Mouse (Mus musculus): ENCODE measurements around the gene Gm13275. TPM values are rescaled to one million over a fixed set of nuclear protein-coding genes. Genes with fewer than 3 reads are reported as not detected.
A peak's percentile ranks its signal among the peaks of the same experiment; 100 is the strongest.
"Not testable (repeated sequence)": the region's sequence is repeated elsewhere in the genome, so short reads cannot be mapped to it uniquely, and the experiment has no call there.

The Gm13275 gene
- total and polyA plus RNA-seq, 2 experiments from 2014 or later: not detected

DNA sequence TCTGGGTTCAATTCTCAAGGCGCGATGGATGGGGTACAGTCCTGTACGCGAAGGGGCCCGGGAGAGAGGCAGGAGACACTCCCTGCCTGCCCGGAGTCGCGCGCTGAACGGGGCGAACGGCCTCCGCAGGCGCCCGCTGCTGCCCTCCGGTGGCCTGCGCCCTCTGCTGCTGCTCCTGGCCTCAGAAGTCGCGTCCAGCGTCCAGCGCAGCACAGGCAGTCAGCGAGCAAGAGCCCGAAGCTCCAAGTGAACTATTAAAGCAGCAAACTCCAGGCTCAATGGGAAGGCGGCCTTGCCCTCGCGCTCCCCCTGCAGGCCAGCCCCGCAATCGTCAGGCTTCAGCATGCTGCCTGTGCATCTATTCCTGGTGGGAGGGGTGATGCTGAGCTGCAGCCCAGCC lies 33.9 kb upstream of the Gm13275 start:
- TF ChIP-seq CTCF (IDR thresholded peaks at IDR 0.05; ENCODE audit: low read depth): peak; percentile 62
- not testable (repeated sequence) for H3K27ac ChIP-seq (ENCODE audit: low read depth, low read length); ATAC-seq; H3K36me3 ChIP-seq (ENCODE audit: insufficient read depth); H3K9ac ChIP-seq; H3K4me1 ChIP-seq (ENCODE audit: insufficient read depth); H3K9me3 ChIP-seq (ENCODE audit: low read length); H3K27me3 ChIP-seq (ENCODE audit: insufficient read depth, low read length)
- DNase-seq: peak; percentile 51
- Histone ChIP-seq H3K4me3 (ENCODE audit: low read depth, low read length) (peak overlapping the region; percentile 27), H3K4me2 (ENCODE audit: low read depth) (peak overlapping the region; percentile 62)
- 0% methylated on average over 17 of the region's 28 CpGs for WGBS

- not testable (repeated sequence) for ATAC-seq; H3K9me3 ChIP-seq (ENCODE audit: low read length); DNase-seq; H3K27ac ChIP-seq (ENCODE audit: low read depth, low read length); H3K36me3 ChIP-seq (ENCODE audit: insufficient read depth); H3K9ac ChIP-seq; H3K4me2 ChIP-seq (ENCODE audit: low read depth); H3K4me1 ChIP-seq (ENCODE audit: insufficient read depth); H3K4me3 ChIP-seq (ENCODE audit: low read depth, low read length); H3K27me3 ChIP-seq (ENCODE audit: insufficient read depth, low read length)
- WGBS: 59% methylated on average over 6 of the region's 8 CpGs
Observed at GRCm38 (mm10) chr4:88761776-88762175, 32.5 kb upstream of the Gm13275 start.

DNA sequence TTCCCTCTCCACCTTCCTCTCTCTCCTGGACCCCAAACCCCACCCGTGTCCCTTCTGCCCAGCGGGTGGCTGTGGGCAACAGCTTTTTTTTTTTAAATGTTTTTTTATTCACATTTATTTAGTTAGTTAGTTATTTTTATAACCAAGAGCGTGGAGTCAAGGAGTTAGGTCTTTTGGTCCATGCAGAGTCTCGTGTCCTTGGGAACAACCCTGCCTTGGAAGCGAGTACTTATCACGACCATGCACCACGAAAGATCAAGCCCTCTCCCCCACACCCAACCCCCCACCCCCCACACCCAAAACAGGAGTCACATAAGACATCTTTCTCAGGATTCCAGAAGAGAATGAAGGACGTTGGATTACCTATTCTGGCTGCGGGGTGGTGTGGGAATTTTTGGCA lies 31.9 kb upstream of the Gm13275 start:
- H3K27ac ChIP-seq (ENCODE audit: low read depth, low read length); DNase-seq; H3K9me3 ChIP-seq (ENCODE audit: low read length); H3K36me3 ChIP-seq (ENCODE audit: insufficient read depth); H3K4me3 ChIP-seq (ENCODE audit: low read depth, low read length); H3K9ac ChIP-seq; H3K4me2 ChIP-seq (ENCODE audit: low read depth); H3K27me3 ChIP-seq (ENCODE audit: insufficient read depth, low read length); H3K4me1 ChIP-seq (ENCODE audit: insufficient read depth); ATAC-seq: not testable (repeated sequence)
- WGBS: 60% methylated on average over 8 of the region's 9 CpGs

- H3K4me1 ChIP-seq (ENCODE audit: insufficient read depth); H3K27me3 ChIP-seq (ENCODE audit: insufficient read depth, low read length); H3K9ac ChIP-seq; H3K36me3 ChIP-seq (ENCODE audit: insufficient read depth); ATAC-seq; H3K27ac ChIP-seq (ENCODE audit: low read depth, low read length); H3K9me3 ChIP-seq (ENCODE audit: low read length): not testable (repeated sequence)
- peak; percentile 64 for TF ChIP-seq CTCF (IDR thresholded peaks at IDR 0.05; ENCODE audit: low read depth)
- H3K4me3 ChIP-seq (ENCODE audit: low read depth, low read length): peak overlapping the region; percentile 23
- peak; percentile 32 for DNase-seq
- 3% methylated on average over 26 of the region's 42 CpGs for WGBS
- peak overlapping the region; percentile 56 for H3K4me2 ChIP-seq (ENCODE audit: low read depth)
Observed at GRCm38 (mm10) chr4:88763384-88764018, 30.8 kb upstream of the Gm13275 start.

DNA sequence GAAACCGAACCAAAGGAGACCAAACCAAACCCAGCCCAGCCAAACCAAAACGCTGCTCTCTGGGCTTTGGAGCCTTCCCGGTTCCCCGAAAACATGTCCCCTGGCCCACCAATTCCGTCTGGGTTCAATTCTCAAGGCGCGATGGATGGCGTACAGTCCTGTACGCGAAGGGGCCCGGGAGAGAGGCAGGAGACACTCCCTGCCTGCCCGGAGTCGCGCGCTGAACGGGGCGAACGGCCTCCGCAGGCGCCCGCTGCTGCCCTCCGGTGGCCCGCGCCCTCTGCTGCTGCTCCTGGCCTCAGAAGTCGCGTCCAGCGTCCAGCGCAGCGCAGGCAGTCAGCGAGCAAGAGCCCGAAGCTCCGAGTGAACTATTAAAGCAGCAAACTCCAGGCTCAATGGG lies 20.8 kb upstream of the Gm13275 start, which contains the start of gene Gm13290:
Gene Gm13290 (plus strand): TSS at position 301 of the 400 bp plus-strand sequence.
- not testable (repeated sequence) for H3K27ac ChIP-seq (ENCODE audit: low read depth, low read length); H3K4me3 ChIP-seq (ENCODE audit: low read depth, low read length); ATAC-seq; H3K9me3 ChIP-seq (ENCODE audit: low read length); DNase-seq; H3K36me3 ChIP-seq (ENCODE audit: insufficient read depth); H3K27me3 ChIP-seq (ENCODE audit: insufficient read depth, low read length); H3K4me1 ChIP-seq (ENCODE audit: insufficient read depth); H3K4me2 ChIP-seq (ENCODE audit: low read depth); H3K9ac ChIP-seq
- no CpG with 5 or more reads among the region's 32 CpGs for WGBS

GRCm38 (mm10) chr4:88776622-88777021 lies 17.7 kb upstream of the Gm13275 start, which contains the start of gene Gm13289:
Gene Gm13289 (plus strand): TSS chr4:88776922.
- ATAC-seq; H3K27me3 ChIP-seq (ENCODE audit: insufficient read depth, low read length); H3K9ac ChIP-seq; H3K4me3 ChIP-seq (ENCODE audit: low read depth, low read length); H3K9me3 ChIP-seq (ENCODE audit: low read length); H3K27ac ChIP-seq (ENCODE audit: low read depth, low read length); DNase-seq; H3K4me1 ChIP-seq (ENCODE audit: insufficient read depth); H3K36me3 ChIP-seq (ENCODE audit: insufficient read depth); H3K4me2 ChIP-seq (ENCODE audit: low read depth): not testable (repeated sequence)
- no CpG with 5 or more reads among the region's 29 CpGs for WGBS

DNA sequence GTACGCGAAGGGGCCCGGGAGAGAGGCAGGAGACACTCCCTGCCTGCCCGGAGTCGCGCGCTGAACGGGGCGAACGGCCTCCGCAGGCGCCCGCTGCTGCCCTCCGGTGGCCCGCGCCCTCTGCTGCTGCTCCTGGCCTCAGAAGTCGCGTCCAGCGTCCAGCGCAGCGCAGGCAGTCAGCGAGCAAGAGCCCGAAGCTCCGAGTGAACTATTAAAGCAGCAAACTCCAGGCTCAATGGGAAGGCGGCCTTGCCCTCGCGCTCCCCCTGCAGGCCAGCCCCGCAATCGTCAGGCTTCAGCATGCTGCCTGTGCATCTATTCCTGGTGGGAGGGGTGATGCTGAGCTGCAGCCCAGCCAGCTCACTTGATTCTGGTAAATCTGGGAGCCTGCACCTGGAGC lies 14.7 kb upstream of the Gm13275 start, which contains the start of gene Gm13272:
Gene Gm13272 (plus strand): TSS at position 301 of the 400 bp plus-strand sequence.
- not testable (repeated sequence) for DNase-seq; H3K9ac ChIP-seq; H3K4me2 ChIP-seq (ENCODE audit: low read depth); H3K27me3 ChIP-seq (ENCODE audit: insufficient read depth, low read length); H3K36me3 ChIP-seq (ENCODE audit: insufficient read depth); H3K4me1 ChIP-seq (ENCODE audit: insufficient read depth); H3K9me3 ChIP-seq (ENCODE audit: low read length); H3K4me3 ChIP-seq (ENCODE audit: low read depth, low read length); ATAC-seq; H3K27ac ChIP-seq (ENCODE audit: low read depth, low read length)
- WGBS: no CpG with 5 or more reads among the region's 29 CpGs

DNA sequence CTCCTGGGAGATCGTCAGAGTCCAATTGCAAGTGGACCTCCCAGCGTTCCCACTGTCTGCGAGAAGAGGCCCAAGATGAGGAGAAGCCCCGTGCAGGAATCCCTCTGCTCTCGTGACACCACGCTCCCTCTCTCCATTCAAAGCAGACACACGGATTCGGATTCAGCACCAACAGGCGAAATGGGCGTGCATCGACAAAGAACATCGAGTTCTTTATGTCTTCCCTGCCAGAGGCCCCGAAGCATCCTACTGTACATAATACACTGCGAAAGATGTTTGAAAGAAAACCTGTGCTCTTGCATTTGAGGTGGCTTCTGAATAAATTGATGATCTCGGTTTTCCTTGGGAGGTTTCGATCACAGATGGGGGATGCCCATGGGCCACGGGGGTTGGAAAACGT lies 14.0 kb upstream of the Gm13275 start:
- not testable (repeated sequence) for H3K27me3 ChIP-seq (ENCODE audit: insufficient read depth, low read length); H3K9me3 ChIP-seq (ENCODE audit: low read length); H3K27ac ChIP-seq (ENCODE audit: low read depth, low read length); H3K4me1 ChIP-seq (ENCODE audit: insufficient read depth); ATAC-seq; DNase-seq; H3K4me2 ChIP-seq (ENCODE audit: low read depth); H3K4me3 ChIP-seq (ENCODE audit: low read depth, low read length); H3K36me3 ChIP-seq (ENCODE audit: insufficient read depth); H3K9ac ChIP-seq
- WGBS: 59% methylated on average over 14 of the region's 18 CpGs

DNA sequence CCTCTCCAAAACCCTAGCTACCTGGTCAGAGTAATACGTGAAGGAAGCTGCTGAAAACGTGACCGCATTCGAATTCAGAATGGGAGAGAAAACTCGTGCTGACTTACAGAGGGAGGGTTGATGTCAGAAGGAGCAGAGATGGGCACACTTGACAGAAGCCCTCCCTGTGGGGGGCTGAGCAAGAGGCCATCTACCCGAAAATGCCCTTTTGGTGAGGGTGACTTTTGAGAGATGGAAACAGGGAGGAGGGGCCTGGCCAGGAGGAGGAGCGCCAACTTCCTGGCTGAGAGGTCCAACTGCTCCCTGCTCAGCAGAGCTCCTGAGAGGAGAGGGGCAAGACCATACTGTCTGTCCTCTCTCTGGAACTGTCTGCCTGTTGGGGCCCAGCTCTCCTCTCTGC lies 12.5 kb upstream of the Gm13275 start, which contains the start of gene Ifnz:
Gene Ifnz (plus strand): TSS at position 301 of the 400 bp plus-strand sequence.
- DNase-seq; H3K4me3 ChIP-seq (ENCODE audit: low read depth, low read length); ATAC-seq; H3K9ac ChIP-seq; H3K36me3 ChIP-seq (ENCODE audit: insufficient read depth); H3K4me1 ChIP-seq (ENCODE audit: insufficient read depth); H3K27ac ChIP-seq (ENCODE audit: low read depth, low read length); H3K9me3 ChIP-seq (ENCODE audit: low read length); H3K27me3 ChIP-seq (ENCODE audit: insufficient read depth, low read length): not testable (repeated sequence)
- H3K4me2 ChIP-seq (ENCODE audit: low read depth): peak within 1 kb of the TSS; percentile 34; the same call in 1 of the 2 replicates
- WGBS: 18% methylated on average over 2 of the region's 7 CpGs

GRCm38 (mm10) chr4:88782335-88782734 lies 12.0 kb upstream of the Gm13275 start:
- not testable (repeated sequence) for H3K4me1 ChIP-seq (ENCODE audit: insufficient read depth); DNase-seq; H3K27ac ChIP-seq (ENCODE audit: low read depth, low read length); H3K9me3 ChIP-seq (ENCODE audit: low read length); H3K36me3 ChIP-seq (ENCODE audit: insufficient read depth); H3K27me3 ChIP-seq (ENCODE audit: insufficient read depth, low read length); H3K9ac ChIP-seq; ATAC-seq; H3K4me3 ChIP-seq (ENCODE audit: low read depth, low read length)
- WGBS: 0% methylated on average over 3 of the region's 31 CpGs
- H3K4me2 ChIP-seq (ENCODE audit: low read depth): peak overlapping the region; percentile 34; the same call in 1 of the 2 replicates

All from forebrain, postnatal 0 days (tissue).